Mouse (Mus musculus) G1E (cell line): ENCODE measurements around the gene Abcc2.

Source experiments
- CTCF ChIP-seq: IDR thresholded peaks from 2 replicates; pipeline ENCODE4 v1.5.1; 2012; ENCODE audit warnings: low read depth, low read length, inconsistent platforms, mixed read lengths
- GATA1 ChIP-seq: IDR thresholded peaks from 2 replicates; pipeline ENCODE4 v1.6.1; 2012; ENCODE audit warnings: borderline replicate concordance, low read length, inconsistent platforms, mixed read lengths
- GATA2 ChIP-seq: IDR thresholded peaks from 2 replicates; pipeline ENCODE4 v1.6.1; 2012; ENCODE audit warnings: low read depth, low read length, inconsistent platforms, borderline replicate concordance
- POLR2AphosphoS5 ChIP-seq: IDR thresholded peaks from 2 replicates; pipeline ENCODE4 v1.6.1; 2012; ENCODE audit warnings: low read depth, low read length, inconsistent platforms; ENCODE audit not compliant: insufficient replicate concordance
- TAL1 ChIP-seq: conservative IDR thresholded peaks from 2 replicates; pipeline ENCODE4 v1.6.1; 2012; ENCODE audit warnings: low read depth, low read length, inconsistent platforms, mixed read lengths

- no peak for TF ChIP-seq GATA1
- TF ChIP-seq CTCF: no peak
- TF ChIP-seq TAL1: no peak
- no peak for TF ChIP-seq POLR2AphosphoS5
- no peak for TF ChIP-seq GATA2
Measured at GRCm38 (mm10) chr19:43781980-43782379, at the start of gene Abcc2.
